In the genomic region with DNA sequence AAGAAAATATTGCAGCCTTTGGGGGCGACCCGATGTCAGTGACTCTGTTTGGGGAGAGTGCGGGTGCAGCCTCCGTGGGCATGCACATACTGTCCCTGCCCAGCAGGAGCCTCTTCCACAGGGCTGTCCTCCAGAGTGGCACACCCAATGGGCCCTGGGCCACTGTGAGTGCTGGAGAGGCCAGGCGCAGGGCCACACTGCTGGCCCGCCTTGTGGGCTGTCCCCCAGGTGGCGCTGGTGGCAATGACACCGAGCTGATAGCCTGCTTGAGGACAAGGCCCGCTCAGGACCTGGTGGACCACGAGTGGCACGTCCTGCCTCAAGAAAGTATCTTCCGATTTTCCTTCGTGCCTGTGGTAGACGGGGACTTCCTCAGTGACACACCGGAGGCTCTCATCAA, we compare ENCODE assay signal across 8 mouse cellular contexts. TPM values are rescaled to one million over a fixed set of nuclear protein-coding genes. Genes with fewer than 3 reads are reported as not detected.
DNase-seq lines count a peak whose midpoint lies in the region; ATAC-seq and TF ChIP-seq lines count a peak whose summit lies in the region.

No protein-coding gene starts in this region.

- peaks cover 40% of the 10 kb centered on the region for H3K27me3 ChIP-seq in erythroblast, embryonic 14.5 days (ENCODE audit: control insufficient read depth)
- peaks cover 47% of the 10 kb centered on the region for H3K27me3 ChIP-seq in hindbrain, embryonic 13.5 days
- H3K27me3 ChIP-seq in liver, embryonic 14.5 days (ENCODE audit: control insufficient read depth, insufficient read depth, low read length), result no peaks in the 10 kb centered on the region; the same call in 1 of the 2 replicates

- TF ChIP-seq EP300 in liver, embryonic 14.5 days (IDR thresholded peaks at IDR 0.05; ENCODE audit: low read depth), result peak; percentile 66

- no peaks in the 10 kb centered on the region for H3K9me3 ChIP-seq in erythroblast, embryonic 14.5 days (ENCODE audit: control insufficient read depth, low read length)
- no peaks in the 10 kb centered on the region for H3K9me3 ChIP-seq in hindbrain, embryonic 13.5 days
- no peaks in the 10 kb centered on the region for H3K9me3 ChIP-seq in liver, embryonic 14.5 days (ENCODE audit: control insufficient read depth, low read length)

- WGBS in hindbrain, embryonic 13.5 days, result 27% methylated on average over 15 of the region's 15 CpGs
- WGBS in liver, embryonic 14.5 days (ENCODE audit: insufficient replicate concordance), result 10% methylated on average over 15 of the region's 15 CpGs

- H3K9ac ChIP-seq in hindbrain, embryonic 13.5 days, result peak overlapping the region; percentile 51; the same call in 1 of the 2 replicates
- peak overlapping the region; percentile 92 for H3K9ac ChIP-seq in liver, embryonic 14.5 days (replicated peaks)

- H3K4me1 ChIP-seq in erythroblast, embryonic 14.5 days (ENCODE audit: control insufficient read depth), result peaks cover 97% of the 10 kb centered on the region
- peaks cover 69% of the 10 kb centered on the region for H3K4me1 ChIP-seq in hindbrain, embryonic 13.5 days (replicated peaks)
- H3K4me1 ChIP-seq in liver, embryonic 14.5 days (replicated peaks; ENCODE audit: control insufficient read depth in 2 of 2, insufficient read depth in 2 of 2, low read length in 1 of 2), result peaks cover 28 to 46% of the 10 kb centered on the region in 2 experiments

- H3K27ac ChIP-seq in hindbrain, embryonic 13.5 days, result no peak overlapping the region
- peak overlapping the region; percentile 99 for H3K27ac ChIP-seq in liver, embryonic 14.5 days

- peak; percentile 50 to 55 for DNase-seq in layer of hippocampus, postnatal 10 days (ENCODE audit: low spot score in 2 of 2)
- no peak for DNase-seq in layer of hippocampus, postnatal 25 days (ENCODE audit: extremely low spot score in 1 of 2, low spot score in 1 of 2)
- DNase-seq in adrenal gland, postnatal 10 days, result peak; percentile 83
- DNase-seq in liver, embryonic 14.5 days (ENCODE audit: low read depth in 3 of 3, low spot score in 3 of 3), result peak; percentile 81 to 85 (median 82)
- DNase-seq in neural tube, embryonic 10.5 days (ENCODE audit: extremely low spot score, low spot score), result peak; percentile 53
- no peak for DNase-seq in layer of hippocampus, adult 9-11 months

- no peak for ATAC-seq in hindbrain, embryonic 13.5 days (ENCODE audit: low FRiP score)
- ATAC-seq in liver, embryonic 14.5 days (ENCODE audit: insufficient read depth), result peak; percentile 60

- peak; percentile 99 for TF ChIP-seq CTCF in liver, embryonic 14.5 days (IDR thresholded peaks at IDR 0.05; ENCODE audit: low read depth)

- peak overlapping the region; percentile 96 for H3K4me3 ChIP-seq in erythroblast, embryonic 14.5 days (replicated peaks)
- H3K4me3 ChIP-seq in hindbrain, embryonic 13.5 days, result 0 out of 2 replicates have a peak overlapping the region, but pooled peaks have one; percentile 5
- H3K4me3 ChIP-seq in liver, embryonic 14.5 days (ENCODE audit: insufficient read depth in 1 of 2, low read depth in 2 of 2, low read length in 2 of 2), result peak overlapping the region; percentile 82 to 91

- H3K4me2 ChIP-seq in hindbrain, embryonic 13.5 days, result peak overlapping the region; percentile 89; the same call in 1 of the 2 replicates
- H3K4me2 ChIP-seq in liver, embryonic 14.5 days (ENCODE audit: low read depth), result peak overlapping the region; percentile 100

- peaks cover 41% of the 10 kb centered on the region for H3K36me3 ChIP-seq in erythroblast, embryonic 14.5 days (ENCODE audit: control insufficient read depth)
- peaks cover 7% of the 10 kb centered on the region for H3K36me3 ChIP-seq in hindbrain, embryonic 13.5 days
- H3K36me3 ChIP-seq in liver, embryonic 14.5 days (replicated peaks; ENCODE audit: control insufficient read depth, insufficient read depth, low read depth), result peaks cover 6% of the 10 kb centered on the region

RNA-seq across cellular contexts. Expression of a gene that starts 3.4 kb away (rescaled TPM):
- total RNA-seq in layer of hippocampus, postnatal 10 days (2021), result 10 to 100 TPM; 93.0 to 97.4 TPM
- 10 to 100 TPM; 63.8 to 67.6 TPM for total RNA-seq in layer of hippocampus, postnatal 25 days (2021)
- total RNA-seq in adrenal gland, postnatal 10 days (2021), result 10 to 100 TPM; 11.6 to 21.3 TPM
- 29.5 and 30.9 TPM in 2 replicates for polyA plus RNA-seq in erythroblast, embryonic 14.5 days (2012)
- polyA plus RNA-seq in hindbrain, embryonic 13.5 days (2015; fragmentation: Nextera tagmentation; extraction: Ambion mirVana), result 22.2 and 23.8 TPM in 2 replicates
- polyA plus RNA-seq in liver, embryonic 14.5 days (2012; rRNA removed), result 18.1 and 20.5 TPM in 2 replicates
- 12.4 and 16.6 TPM in 2 replicates for polyA plus RNA-seq in liver, embryonic 14.5 days (2014; fragmentation: Nextera tagmentation; extraction: Ambion mirVana)

RNA-seq across cellular contexts. Expression of a gene that starts 3.8 kb away (rescaled TPM):
- 10 to 100 TPM; 20.4 to 21.8 TPM for total RNA-seq in layer of hippocampus, postnatal 10 days (2021)
- total RNA-seq in layer of hippocampus, postnatal 25 days (2021), result 10 to 100 TPM; 14.3 to 16.0 TPM
- 10 to 100 TPM in 1 of 2 experiments, 1 to 10 TPM in 1; 7.6 to 11.5 TPM for total RNA-seq in adrenal gland, postnatal 10 days (2021)
- polyA plus RNA-seq in erythroblast, embryonic 14.5 days (2012), result 14.1 and 16.4 TPM in 2 replicates
- 12.9 and 14.1 TPM in 2 replicates for polyA plus RNA-seq in hindbrain, embryonic 13.5 days (2015; fragmentation: Nextera tagmentation; extraction: Ambion mirVana)
- polyA plus RNA-seq in liver, embryonic 14.5 days (2012; rRNA removed), result 8.2 and 9.4 TPM in 2 replicates
- 6.3 and 7.9 TPM in 2 replicates for polyA plus RNA-seq in liver, embryonic 14.5 days (2014; fragmentation: Nextera tagmentation; extraction: Ambion mirVana)

RNA-seq across cellular contexts. Expression of a gene that starts 16.8 kb away (rescaled TPM):
- 100 to 1,000 TPM; 188 to 191 TPM for total RNA-seq in layer of hippocampus, postnatal 10 days (2021)
- 100 to 1,000 TPM; 164 to 213 TPM for total RNA-seq in layer of hippocampus, postnatal 25 days (2021)
- total RNA-seq in adrenal gland, postnatal 10 days (2021), result 100 to 1,000 TPM; 130 to 173 TPM
- polyA plus RNA-seq in erythroblast, embryonic 14.5 days (2012), result 73.3 and 89.6 TPM in 2 replicates
- polyA plus RNA-seq in hindbrain, embryonic 13.5 days (2015; fragmentation: Nextera tagmentation; extraction: Ambion mirVana), result 105 and 113 TPM in 2 replicates
- 64.1 and 93.4 TPM in 2 replicates for polyA plus RNA-seq in liver, embryonic 14.5 days (2012; rRNA removed)
- polyA plus RNA-seq in liver, embryonic 14.5 days (2014; fragmentation: Nextera tagmentation; extraction: Ambion mirVana), result 50.2 and 56.0 TPM in 2 replicates

RNA-seq across cellular contexts. Expression of a gene that starts 23.5 kb away (rescaled TPM):
- total RNA-seq in layer of hippocampus, postnatal 10 days (2021), result 1 to 10 TPM; 6.2 to 7.7 TPM
- 1 to 10 TPM; 4.6 to 6.4 TPM for total RNA-seq in layer of hippocampus, postnatal 25 days (2021)
- 10 to 100 TPM; 33.6 to 36.8 TPM for total RNA-seq in adrenal gland, postnatal 10 days (2021)
- 0.51 and 0.54 TPM in 2 replicates for polyA plus RNA-seq in erythroblast, embryonic 14.5 days (2012)
- polyA plus RNA-seq in hindbrain, embryonic 13.5 days (2015; fragmentation: Nextera tagmentation; extraction: Ambion mirVana), result 19.2 and 20.0 TPM in 2 replicates
- 6.7 and 7.2 TPM in 2 replicates for polyA plus RNA-seq in liver, embryonic 14.5 days (2012; rRNA removed)
- 4.9 and 6.4 TPM in 2 replicates for polyA plus RNA-seq in liver, embryonic 14.5 days (2014; fragmentation: Nextera tagmentation; extraction: Ambion mirVana)

RNA-seq across cellular contexts. Expression of a gene that starts 42.7 kb away (rescaled TPM):
- total RNA-seq in layer of hippocampus, postnatal 10 days (2021), result 10 to 100 TPM; 28.8 to 30.7 TPM
- total RNA-seq in layer of hippocampus, postnatal 25 days (2021), result 10 to 100 TPM; 24.9 to 32.8 TPM
- total RNA-seq in adrenal gland, postnatal 10 days (2021), result 10 to 100 TPM in 1 of 2 experiments, 1 to 10 TPM in 1; 9.2 to 12.6 TPM
- polyA plus RNA-seq in erythroblast, embryonic 14.5 days (2012), result 0.05 and 0.06 TPM in 2 replicates
- 25.8 and 27.4 TPM in 2 replicates for polyA plus RNA-seq in hindbrain, embryonic 13.5 days (2015; fragmentation: Nextera tagmentation; extraction: Ambion mirVana)
- polyA plus RNA-seq in liver, embryonic 14.5 days (2012; rRNA removed), result 2.2 and 2.4 TPM in 2 replicates
- 1.2 TPM in 2 replicates for polyA plus RNA-seq in liver, embryonic 14.5 days (2014; fragmentation: Nextera tagmentation; extraction: Ambion mirVana)

Comparison
In these comparisons a context has a peak if more than half of its experiments do, and no peak if none do; other contexts are left out.
1. DNase-seq: peak in layer of hippocampus, postnatal 10 days (2 of 2), adrenal gland, postnatal 10 days (single experiment), liver, embryonic 14.5 days (3 of 3) and neural tube, embryonic 10.5 days (single experiment); none in layer of hippocampus, postnatal 25 days (0 of 2) and layer of hippocampus, adult 9-11 months (single experiment).
2. H3K4me3 ChIP-seq: peak in every context shown above with its lines; median percentile 96 in erythroblast, embryonic 14.5 days; 86 in liver, embryonic 14.5 days; 5 in hindbrain, embryonic 13.5 days.